Mouse (Mus musculus) heart, postnatal 0 days (tissue): ENCODE measurements at regions not wholly inside any gene's neighbourhood (a gene's known extent, or its start where the extent isn't known, plus 50 kb on each side); places are given as distances from the start of the nearest gene placed in this dataset.

ENCODE experiments used
- CTCF ChIP-seq: IDR thresholded peaks from 2 replicates; pipeline ENCODE4 v1.5.1; 2016; ENCODE audit warnings: antibody characterized with exemption, control low read depth, low read depth
- EP300 ChIP-seq: IDR thresholded peaks from 2 replicates; pipeline ENCODE4 v1.6.1; 2016; ENCODE audit warnings: antibody characterized with exemption, low read depth

- TF ChIP-seq CTCF (no peak), EP300 (no peak)
Observed at GRCm38 (mm10) chr12:94795913-94796615, 896.0 kb upstream of the Flrt2 start.
